Mouse (Mus musculus) liver, postnatal 0 days (tissue): ENCODE data around the gene Adora3.

Experiments
- CTCF ChIP-seq: sonication (generic); IDR thresholded peaks from 2 replicates; pipeline ENCODE4 v1.5.1; 2016; ENCODE audit warnings: antibody characterized with exemption, low read depth
- EP300 ChIP-seq: IDR thresholded peaks from 2 replicates; pipeline ENCODE4 v1.6.1; 2016; ENCODE audit warnings: antibody characterized with exemption, low read depth, mild to moderate bottlenecking

DNA sequence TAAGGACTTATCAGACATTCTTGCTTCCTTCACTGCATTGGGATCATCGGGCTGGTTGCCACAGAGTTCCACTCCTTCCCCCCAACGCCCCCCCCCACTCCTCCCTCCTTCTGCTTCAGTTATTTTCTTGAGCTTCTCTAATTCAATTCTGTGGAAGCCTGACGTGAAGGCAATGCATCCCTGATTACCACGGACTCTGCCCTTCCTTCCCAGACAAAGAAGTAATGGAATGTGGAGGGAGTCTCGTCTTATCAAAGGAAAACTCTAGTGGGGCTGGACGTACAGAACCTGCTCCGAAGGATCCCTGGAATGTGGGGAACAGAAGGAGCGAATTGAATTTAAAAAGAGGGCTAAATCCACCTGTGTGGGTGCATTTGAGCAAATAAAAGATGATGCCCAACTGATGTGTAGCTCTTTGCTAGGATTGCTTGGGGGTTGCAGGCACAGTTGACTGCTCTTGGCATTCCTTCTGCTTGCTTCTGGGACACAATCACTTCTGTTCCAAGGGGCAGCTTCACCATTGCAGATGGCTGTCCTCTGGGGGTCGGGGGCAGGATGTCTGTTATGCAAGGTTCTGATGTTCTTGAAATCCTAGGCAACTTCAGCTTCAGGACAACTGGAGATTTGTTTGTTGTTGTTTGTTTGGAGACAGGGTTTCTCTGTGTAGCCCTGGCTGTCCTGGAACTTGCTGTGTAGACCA is 37.4 kb downstream of the Adora3 start:
- TF ChIP-seq CTCF (no peak), EP300 (no peak)
